Mouse (Mus musculus) frontal cortex, postnatal 25 days (tissue): ENCODE data around the gene Prmt1.

Experiments used
- DNase-seq, 2 experiments: peaks; one replicate each; pipeline ENCODE4 v3.0.0; 2022; ENCODE audit warnings: low spot score in 2 of 2

Prmt1 gene

DNA sequence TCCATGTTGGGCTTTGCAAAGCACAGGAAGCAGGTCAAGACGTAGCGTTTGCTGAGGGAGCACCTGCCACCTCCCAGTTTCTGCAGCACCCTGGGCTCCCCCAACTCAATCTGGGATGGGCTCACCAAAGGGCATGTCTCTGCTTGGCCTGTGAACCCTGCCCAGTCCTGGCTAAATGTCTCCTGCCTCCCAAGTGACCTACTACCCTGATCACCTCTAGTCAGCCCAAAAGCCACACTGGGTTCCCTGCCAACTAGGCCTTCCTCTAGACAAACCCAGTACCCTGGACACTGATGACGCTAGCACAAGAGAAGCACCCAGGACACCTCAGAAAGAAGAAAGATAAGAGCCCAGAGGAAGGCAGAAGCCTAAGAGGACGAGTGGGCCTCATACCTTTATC is 26.5 kb upstream of the Prmt1 start:
- DNase-seq, result no peak

DNA sequence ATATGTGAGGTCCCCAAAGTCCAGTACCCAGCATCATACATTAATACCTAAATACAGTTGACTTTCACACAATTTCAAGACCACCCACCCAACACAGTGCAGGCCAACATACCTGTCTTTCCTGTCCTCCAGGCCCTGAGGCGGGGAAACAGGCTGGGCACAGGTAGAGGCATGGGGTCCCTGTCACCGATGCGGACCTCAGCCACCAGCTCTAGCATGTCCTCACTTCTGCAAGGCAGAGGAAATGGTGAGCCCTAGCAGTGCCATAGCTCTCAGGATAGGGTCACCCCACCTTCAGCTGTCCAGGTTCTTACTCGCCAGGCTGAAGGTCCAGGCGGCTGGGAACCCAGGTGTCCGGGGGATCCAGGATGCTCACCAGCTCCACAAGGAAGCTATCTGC is 25.6 kb upstream of the Prmt1 start:
- no peak for DNase-seq

DNA sequence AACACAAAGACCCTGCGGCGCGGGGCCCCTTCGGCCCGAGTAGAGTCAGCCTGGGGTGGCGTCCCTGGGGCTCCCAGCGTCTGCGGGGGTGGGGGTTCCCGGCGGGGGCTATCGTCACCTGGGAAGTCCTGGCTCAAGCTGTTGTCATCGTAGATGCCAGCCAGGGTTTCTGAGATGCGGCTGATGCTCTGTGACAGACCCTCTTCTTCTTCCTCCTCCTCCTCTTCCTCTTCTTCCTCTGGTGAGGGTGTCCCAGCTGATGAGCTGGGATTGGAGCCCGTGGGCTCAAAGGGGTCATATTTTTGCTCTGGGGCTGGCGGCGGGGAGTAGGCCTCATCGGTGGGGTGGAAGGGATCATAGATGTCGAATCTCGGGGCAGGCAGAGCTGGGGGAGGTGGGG is 22.0 kb upstream of the Prmt1 start:
- DNase-seq, result no peak

DNA sequence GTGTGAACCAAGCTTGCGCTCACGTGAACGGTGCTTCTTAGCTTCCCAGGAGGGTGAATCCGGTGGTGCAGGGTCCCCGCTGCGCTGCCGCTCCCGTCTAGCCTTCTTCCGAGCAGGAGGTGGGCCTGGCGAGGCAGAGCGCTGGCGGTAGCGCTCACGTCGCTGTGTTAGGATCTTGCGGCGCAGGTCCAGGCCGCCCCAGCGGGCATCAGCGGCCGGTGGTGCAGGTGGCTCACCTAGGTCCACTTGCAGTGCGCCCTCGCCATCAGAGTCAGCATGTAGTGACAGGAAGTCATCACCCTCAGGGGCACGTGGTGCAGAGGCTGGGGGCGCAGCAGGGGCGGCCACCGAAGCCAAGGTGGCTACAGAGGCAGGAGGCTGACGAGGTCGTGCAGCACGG is 21.5 kb upstream of the Prmt1 start:
- no peak for DNase-seq

DNA sequence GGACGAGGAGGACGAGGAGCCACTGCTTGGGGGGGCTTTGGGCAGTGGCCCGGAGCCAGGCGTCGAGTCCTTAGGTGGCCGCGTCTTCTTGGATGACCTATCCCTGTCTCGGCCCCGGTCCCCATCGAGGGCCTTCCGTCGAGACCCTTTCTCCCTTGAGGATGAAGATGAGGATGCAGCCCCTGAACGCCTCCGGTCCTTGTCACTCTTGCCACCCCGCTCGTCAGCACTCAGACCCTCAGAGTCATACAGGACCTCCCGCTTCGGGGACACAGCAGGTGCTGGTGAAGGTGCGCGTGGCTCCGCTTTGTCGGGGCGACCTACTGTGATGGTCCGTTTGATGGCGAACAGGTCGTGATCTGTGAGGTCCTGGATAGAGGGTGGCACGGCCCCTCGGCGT is 20.8 kb upstream of the Prmt1 start:
- DNase-seq, result no peak

DNA sequence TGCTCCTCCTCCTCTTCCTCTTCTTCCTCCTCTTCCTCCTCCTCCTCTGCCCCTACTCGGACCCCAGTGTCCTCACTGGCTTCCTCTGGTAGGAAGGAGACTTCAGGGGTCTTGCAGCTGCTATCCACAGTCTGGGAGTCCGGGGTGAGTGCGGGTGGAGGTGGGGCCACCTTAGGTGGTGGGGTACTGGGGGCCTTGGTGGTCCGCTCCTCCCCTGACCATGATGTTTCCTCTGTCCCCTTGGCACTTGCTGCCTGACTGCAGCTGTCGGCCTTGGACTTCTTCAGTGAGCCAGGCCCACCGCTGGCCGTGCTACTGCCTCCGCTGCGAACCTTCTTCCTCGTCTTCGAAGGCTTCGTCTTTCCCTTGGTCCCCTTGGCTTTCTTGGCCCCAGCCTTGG is 20.1 kb upstream of the Prmt1 start:
- no peak for DNase-seq

DNA sequence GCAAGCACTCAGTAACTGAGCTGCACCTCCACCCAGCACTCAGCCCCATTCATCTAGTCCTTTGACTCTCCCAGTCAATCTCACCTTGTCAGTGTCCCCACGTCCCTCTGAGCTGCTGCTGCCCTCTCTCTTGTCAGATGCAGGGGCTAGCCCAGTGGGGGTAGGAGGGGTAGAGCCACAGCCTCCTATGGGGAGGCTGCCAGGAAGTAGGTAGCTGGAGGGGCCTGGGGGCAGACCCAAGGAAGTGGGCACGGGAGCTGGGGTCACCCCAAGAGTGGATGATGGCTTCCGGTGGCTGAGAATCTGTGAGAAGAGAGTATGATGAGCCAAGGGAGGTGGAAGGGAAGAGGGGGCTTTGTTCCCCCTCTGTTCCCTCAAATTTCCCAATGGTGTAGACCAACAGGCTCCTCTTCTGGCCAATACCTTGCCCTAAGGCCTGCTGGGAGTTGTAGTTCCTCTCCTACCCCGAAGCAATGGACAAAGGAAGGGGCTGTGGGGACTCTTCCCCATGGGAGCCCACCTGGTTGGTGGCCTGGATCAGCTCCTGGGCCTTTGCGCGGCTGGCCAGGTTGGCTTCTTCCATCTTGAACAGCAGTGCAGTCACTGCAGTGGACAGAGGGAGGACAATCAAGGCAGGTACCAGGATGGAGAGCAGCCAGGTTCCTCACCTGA is 19.1 kb upstream of the Prmt1 start:
- no peak for DNase-seq

DNA sequence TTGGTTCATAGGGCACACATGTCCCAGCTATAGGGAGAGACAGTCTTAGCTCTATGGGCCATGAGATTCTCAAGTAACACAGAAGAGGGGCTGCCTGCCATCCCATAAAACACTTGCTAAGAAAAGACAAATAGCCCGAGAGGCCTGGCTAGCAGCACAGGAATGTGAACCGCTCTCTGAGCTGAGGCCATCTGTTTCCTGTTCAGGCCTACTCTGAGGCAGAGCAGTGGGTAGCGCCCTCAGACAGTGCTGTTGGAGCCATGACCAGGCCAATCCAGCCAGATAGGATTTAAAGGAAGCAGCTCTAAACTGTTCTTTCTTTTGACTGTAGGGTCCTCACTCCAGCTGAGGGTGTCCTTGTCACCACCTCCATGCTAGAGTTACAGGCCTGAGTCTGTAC is 18.2 kb upstream of the Prmt1 start:
- DNase-seq, result no peak

DNA sequence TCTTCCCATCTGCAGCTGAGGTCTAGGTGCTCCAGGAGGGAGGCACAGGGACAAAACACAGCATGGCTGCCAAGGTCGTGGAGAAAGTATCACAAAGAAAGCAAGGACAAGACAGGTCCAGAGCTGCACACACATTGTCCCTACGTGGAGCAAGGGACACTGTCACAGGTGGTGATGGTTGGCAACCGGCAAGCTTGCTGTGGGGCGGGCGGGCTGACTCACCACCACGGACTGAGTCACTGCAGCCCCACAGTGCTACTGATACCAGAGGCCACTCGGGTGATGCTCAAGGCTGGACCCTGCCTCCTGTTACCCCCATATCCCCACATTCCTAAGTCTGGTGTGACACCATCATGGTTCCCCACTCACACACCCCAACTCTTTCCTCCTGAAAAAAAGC is 16.1 kb upstream of the Prmt1 start:
- no peak for DNase-seq

DNA sequence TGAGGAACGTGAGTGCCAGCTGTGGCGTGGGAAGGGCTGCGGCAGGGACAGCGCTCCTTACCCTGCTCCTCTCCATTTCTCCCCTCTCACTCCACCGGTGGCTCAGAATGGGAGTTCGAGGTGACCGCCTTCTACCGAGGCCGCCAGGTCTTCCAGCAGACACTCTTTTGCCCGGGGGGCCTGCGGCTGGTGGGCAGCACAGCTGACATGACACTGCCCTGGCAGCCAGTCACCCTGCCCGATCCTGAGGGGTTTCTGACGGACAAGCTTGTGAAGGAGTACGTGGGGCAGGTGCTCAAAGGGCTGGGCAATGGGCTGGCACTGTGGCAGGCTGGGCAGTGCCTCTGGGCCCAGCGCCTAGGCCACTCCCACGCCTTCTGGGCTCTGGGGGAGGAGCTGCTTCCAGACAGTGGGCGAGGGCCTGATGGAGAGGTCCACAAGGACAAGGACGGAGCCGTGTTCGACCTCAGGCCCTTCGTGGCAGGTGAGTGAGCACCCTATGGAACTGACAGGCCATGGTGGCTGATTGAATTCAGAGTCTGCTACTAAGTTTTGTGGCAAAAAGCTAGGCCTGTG is 14.3 kb upstream of the Prmt1 start:
- no peak for DNase-seq

DNA sequence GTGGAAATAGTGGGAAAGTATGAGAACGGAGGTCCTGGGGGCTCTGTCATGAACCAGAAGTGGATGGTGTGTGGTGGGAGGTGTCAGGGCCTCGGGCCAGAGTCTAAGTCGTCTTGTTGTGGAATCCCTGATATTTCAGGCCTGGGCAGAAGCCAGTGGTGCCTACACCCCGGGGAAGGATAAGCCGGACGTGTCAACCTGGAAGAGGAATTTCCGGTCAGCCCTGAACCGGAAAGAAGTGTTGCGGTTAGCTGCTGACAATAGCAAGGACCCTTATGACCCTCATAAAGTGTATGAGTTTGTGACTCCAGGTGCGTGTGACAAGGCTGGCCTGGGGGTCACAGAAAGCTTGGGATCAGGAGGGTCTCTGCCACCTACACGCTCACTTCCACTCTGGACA is 13.4 kb upstream of the Prmt1 start:
- no peak for DNase-seq

DNA sequence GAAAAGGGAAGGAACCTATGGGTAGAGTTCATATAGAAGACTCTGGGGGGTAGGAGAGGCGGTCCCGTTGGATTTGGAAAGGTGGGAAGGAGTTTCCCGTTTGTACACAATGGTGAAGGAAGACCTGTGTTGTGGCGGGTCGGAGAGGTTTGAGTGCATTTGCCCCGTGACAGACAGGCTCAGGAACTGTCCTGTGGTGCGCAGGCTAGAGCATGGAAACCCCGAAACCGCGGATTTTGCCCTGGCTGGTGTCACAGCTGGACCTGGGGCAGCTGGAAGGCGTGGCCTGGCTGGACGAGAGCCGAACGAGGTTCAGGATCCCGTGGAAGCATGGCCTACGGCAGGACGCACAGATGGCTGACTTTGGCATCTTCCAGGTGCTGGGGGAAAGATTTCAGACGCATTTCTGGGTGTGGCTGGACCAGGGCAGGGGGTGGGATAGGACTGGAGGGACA is 12.2 kb upstream of the Prmt1 start, which contains the start of gene Bcl2l12:
Gene Bcl2l12, minus strand, starts transcription at position 212 of the 455 bp plus-strand sequence.
- no peak for DNase-seq

DNA sequence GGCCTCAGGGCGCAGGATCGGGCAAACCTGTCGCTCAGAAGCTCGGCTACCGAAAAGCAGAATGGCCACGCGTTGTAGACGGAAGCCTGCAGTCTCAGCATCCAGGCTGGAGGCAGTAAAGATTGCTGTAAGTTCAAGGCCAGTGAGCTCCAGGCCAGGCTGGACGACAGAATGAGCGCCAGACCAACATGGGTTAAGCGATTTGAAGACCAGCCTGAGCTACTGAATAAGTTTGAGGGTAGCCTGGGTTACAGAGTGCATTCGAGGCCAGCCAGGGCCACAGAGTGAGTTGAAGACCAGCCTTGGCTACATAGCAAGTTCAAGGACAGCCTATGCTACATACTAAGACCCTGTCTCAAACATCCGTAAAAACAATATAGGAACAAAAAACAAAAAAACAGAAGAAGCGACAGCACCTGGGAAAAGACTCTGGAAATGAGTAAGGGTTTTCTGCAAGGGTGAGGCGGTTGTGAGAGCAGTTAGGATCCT is 11.6 kb upstream of the Prmt1 start:
- DNase-seq, result no peak

DNA sequence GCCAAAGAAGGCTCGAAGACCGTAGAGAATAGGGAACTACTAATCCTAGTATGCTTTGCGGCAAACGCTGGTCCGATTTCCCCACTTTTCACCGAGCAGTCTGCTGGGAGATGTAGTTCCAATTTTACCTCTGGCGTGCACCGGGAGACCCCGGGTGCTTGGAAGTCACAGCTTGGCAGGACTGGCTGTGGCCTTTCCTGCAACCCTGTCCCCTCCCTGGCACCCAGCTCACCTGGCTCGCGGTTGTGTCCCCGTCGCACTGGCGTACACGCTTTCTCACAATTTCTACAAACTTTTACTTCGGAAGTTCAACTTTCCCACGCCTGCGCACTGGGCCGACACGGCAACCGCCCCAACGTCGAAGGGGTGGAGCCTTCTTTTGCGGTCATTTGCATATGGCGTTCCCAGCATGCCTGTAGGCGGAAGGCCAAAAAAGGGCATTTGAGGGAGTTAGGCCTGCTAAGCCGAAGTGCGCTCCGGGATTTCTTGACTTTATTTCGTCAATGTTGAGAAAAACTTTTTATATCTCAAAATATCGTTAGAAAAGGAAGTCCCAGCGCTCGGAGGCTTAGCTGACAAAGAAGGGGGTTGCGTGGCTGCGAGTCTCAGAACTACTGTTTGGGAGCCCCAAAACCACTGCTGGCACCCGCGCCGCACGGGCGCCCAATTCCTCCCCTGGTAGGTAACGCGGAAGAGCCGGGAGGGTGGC is 11.0 kb upstream of the Prmt1 start, which contains the start of gene Irf3:
Gene Irf3, plus strand, starts transcription at position 418 of the 709 bp plus-strand sequence.
- peak; percentile 91 to 94 for DNase-seq

DNA sequence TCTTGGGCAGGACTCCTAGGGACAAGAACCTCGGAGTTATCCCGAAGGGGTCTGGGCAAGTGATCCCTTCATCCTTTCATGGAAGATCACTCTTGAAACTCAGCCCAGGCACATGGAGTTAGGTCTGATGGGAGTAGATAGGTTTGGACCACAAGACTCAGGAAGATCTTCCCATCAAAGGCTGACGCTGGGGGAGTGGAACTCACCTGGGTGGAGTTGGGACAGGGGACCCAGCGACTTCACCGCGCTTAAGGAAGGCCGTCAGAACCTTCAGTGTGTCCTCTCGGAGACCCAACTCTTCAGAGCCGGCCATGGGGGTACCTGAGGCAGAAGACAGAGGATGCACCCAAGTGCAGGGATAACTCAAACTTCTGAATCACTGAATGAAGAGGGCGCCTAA is 10.3 kb upstream of the Prmt1 start:
- no peak for DNase-seq

DNA sequence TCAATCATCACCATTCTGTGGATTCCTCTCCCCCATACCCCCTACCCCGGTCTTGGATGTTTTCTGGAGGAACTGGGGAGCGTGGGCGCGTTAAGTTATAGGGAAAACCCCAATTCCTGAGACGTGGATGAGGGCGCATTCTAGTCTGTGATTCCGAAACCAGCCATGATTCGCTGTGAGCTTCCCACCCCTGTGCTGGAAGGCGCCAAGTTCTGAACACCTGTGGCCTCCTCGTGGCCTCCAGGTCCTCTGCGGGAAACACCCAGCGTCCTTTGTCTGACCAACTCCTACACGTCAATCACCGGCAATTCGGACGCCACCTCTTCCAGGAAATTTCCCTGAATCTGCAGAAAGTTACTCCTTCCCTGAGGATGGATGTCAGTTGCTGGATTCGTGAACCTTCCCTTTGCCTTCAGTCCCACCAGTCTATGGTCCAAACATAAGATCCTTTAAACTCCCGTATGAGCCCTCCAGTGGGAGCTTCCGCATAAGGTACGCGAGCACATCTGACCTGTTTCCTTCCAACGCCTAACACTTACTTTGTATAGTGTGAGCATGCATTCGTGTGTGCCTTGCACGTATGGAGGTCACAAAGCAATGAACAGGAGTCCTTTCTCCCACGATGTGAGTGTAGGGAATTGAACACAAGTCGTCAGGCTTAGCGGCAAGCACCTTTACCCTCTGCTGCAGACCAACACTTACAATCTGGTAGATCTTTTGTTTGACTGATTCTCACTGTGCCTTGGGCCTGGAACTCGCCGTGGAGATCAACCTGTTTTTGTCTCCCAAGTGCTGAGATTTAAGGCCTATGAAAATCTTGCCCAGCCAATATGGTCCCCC is 731 bp upstream of the Prmt1 start:
- DNase-seq, result no peak

DNA sequence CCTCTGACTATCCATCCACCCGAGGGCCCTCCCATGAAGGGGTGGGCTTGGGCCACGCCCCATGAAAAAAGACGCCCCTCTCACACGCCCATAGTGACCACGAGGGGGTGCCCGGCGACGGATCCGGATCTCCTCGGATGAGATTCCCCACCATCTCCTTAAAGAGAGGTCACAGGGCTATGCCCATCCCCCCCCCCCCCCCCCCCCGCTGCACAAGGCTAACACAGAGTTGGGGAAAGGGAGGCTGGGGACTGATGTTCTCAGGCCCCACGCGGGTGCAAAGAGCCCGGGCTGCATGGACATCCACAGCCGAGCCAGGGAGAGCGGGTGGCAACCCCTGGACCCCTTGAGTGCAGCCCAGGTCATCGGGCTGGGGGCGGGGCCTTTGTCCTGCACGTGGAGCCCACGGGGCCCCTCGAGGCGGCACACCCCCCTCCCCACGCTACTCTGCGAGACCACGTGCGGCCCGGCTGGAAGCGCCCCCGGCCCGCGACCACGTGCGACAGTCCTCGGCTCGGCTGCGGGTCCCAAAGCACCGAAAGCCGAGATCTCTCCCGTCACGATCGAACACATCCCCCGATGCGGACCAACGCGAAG is 675 bp downstream of the Prmt1 start:
- DNase-seq, result no peak

DNA sequence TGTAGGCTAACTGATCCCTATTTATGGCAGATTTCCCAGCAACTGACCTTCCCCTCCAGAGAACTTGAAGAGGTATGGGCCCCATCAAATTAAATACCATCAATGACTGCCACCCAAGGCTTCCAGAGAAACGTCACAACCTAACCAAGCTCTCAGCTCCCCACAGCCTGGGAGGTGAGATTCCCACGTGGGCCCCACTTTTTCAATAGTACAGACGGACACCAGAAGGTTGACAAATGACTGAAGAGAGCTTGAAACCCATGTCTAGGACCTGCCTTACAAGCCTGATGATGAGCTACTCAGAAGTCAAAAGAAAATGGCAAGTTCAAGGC is 1.6 kb downstream of the Prmt1 start:
- DNase-seq, result no peak

DNA sequence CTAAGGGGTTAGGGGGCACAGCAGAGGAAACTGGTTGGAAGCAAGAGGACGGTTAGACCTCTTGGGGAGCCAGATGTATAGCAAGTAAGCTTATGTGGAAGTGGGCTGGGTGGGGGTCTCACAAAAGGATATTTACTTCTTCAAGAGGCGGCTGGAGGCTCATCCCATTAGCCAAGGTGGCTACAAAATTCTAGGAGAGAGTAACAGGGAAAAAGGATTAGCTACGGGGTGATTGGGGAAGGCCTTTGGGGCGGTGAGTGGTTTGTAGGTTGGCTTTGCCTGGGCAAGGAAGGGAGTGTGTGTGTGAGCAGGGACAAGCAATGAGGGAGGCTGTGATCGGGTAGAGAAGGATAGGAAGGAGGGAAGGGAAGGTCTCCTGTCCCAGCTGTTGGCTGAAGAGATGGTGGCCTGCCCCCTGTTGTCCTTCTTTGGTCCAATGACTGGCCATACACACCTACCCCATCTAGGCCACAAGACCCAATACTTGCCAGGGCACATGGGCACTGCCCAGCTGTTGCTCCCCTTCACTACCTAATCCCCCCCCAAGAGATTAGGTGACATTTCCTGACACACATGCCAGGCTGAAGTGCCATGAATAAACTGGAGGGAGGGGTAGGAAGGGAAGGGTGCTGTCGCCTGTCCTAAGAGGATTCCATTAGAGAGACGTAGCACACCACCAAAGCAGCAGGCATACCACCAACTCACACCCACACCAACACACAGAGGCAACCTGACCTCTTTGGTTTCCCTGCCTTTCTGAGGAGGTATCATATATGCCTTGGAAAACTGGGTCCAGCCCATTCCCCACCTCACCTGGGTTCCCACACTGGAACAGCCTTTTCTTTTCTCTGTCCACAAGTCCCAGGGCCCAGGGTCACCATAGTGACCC is 2.2 kb downstream of the Prmt1 start:
- DNase-seq, result no peak

DNA sequence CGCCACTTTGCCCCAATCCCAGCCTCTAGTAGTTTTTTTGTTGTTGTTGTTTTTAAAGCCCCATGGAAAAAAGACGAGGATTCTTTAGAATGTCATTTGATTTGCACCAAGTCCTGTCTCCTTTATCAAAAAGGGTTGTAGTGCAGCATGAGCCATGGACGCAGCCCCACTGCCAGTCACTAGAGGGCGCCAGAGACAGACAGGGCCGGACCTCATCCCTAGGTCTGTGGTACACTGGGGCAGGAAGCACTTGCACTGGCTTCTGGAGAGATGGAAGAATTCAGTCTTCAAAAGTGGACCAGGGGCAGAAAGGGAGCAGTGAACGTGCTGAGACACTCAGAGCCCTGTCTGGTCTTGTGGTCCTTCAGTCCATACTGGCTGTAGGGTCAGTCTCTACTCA is 3.3 kb downstream of the Prmt1 start:
- peak; percentile 76 to 78 for DNase-seq

DNA sequence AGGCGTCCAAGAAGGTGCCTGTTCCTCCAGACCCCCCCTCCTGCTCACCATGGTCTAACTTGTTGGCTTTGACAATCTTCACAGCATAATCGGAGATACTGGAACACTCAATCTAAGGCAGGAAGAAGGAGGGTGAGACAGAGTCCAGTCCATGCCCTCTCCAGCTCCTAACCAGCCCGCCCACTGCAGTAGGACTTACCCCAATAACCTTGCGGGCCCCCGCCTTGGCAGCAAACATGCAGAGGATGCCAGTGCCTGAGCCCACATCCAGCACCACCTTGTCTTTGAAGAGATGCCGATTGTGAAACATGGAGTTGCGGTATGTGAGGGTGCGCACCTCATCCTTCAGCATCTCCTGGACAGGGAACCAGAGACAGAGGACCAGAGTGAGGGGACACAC is 4.8 kb downstream of the Prmt1 start:
- DNase-seq, result no peak
